Mouse (Mus musculus): Measurements from ENCODE around the gene Pgm2l1.

GRCm38 (mm10) chr7:100182388-100182787 lies 44.8 kb upstream of the Pgm2l1 start:
- TF ChIP-seq POLR2A (IDR thresholded peaks at IDR 0.05; ENCODE audit: borderline replicate concordance, extremely low read depth, insufficient read depth, insufficient read length, poor library complexity, severe bottlenecking): no peak
- TF ChIP-seq CTCF (IDR thresholded peaks at IDR 0.05; ENCODE audit: borderline replicate concordance, extremely low read depth, insufficient read depth, insufficient read length): no peak
